Mouse (Mus musculus) left cerebral cortex, adult 18-20 months (tissue): Measurements from ENCODE around the gene Prr12. TPM values are rescaled to one million over a fixed set of nuclear protein-coding genes. Genes with fewer than 3 reads are reported as not detected.

Source experiments
- microRNA-seq, 2 experiments: library from miRNA; unstranded; fragments of <30 nt; microRNA quantifications; one replicate each; pipeline ENCODE4 v1.2.0; 2021
- total RNA-seq, 2 experiments: library from RNA; stranded (reverse); gene quantifications; 2 replicates each; pipeline ENCODE4 v1.2.3; 2021

Gene Prr12
- total RNA-seq, 2 experiments from 2014 or later: 63.3 to 67.5 TPM

Small RNA genes lying within 50 kb of the gene (microRNA-seq; reads per million reads assigned to microRNA genes)
- 1.7 to 2.1 reads per million in 2 experiments for gene Mir7054

Other genes with a start within 250 kb of the Prr12 start
- 10 to 100 TPM; 33.0 to 38.1 TPM for gene Nup62, start 236.8 kb downstream of the Prr12 start, total RNA-seq
- 1 to 10 TPM; 1.8 to 2.3 TPM for gene Il4i1, start 236.5 kb downstream of the Prr12 start, total RNA-seq
- 10 to 100 TPM; 21.2 to 27.8 TPM for gene Atf5, start 236.2 kb downstream of the Prr12 start, total RNA-seq
- 10 to 100 TPM; 67.9 to 70.1 TPM for gene Akt1s1, start 203.9 kb downstream of the Prr12 start, total RNA-seq
- gene Tbc1d17, start 203.8 kb downstream of the Prr12 start, total RNA-seq: 10 to 100 TPM; 70.4 to 89.3 TPM
- 10 to 100 TPM; 27.1 to 27.7 TPM for gene Pnkp, start 195.7 kb downstream of the Prr12 start, total RNA-seq
- gene Ptov1, start 183.1 kb downstream of the Prr12 start, total RNA-seq: 100 to 1,000 TPM; 280 to 295 TPM
- 10 to 100 TPM; 85.9 to 94.9 TPM for gene Med25, start 160.2 kb downstream of the Prr12 start, total RNA-seq
- 10 to 100 TPM; 22.2 to 24.2 TPM for gene Fuz, start 156.8 kb downstream of the Prr12 start, total RNA-seq
- 100 to 1,000 TPM; 328 to 355 TPM for gene Ap2a1, start 123.4 kb downstream of the Prr12 start, total RNA-seq
- gene Tsks, start 109.7 kb downstream of the Prr12 start, total RNA-seq: 1 to 10 TPM; 1.7 to 3.0 TPM
- gene Cpt1c, start 78.0 kb downstream of the Prr12 start, total RNA-seq: 10 to 100 TPM; 98.3 to 98.4 TPM
- gene Prmt1, start 66.3 kb downstream of the Prr12 start, total RNA-seq: 100 to 1,000 TPM; 174 to 178 TPM
- gene Irf3, start 55.2 kb downstream of the Prr12 start, total RNA-seq: 10 to 100 TPM; 35.2 to 41.9 TPM
- 1 to 10 TPM; 2.8 to 3.8 TPM for gene Bcl2l12, start 54.2 kb downstream of the Prr12 start, total RNA-seq
- 100 to 1,000 TPM; 159 to 163 TPM for gene Scaf1, start 36.5 kb downstream of the Prr12 start, total RNA-seq
- gene Rras, start 34.9 kb downstream of the Prr12 start, total RNA-seq: 10 to 100 TPM; 10.0 to 14.5 TPM
- gene Nosip, start 9.5 kb upstream of the Prr12 start, total RNA-seq: 10 to 100 TPM; 51.9 to 59.7 TPM
- 1 to 10 TPM; 6.2 to 9.2 TPM for gene Prrg2, start 9.8 kb upstream of the Prr12 start, total RNA-seq
- gene Rcn3, start 39.3 kb upstream of the Prr12 start, total RNA-seq: 1 to 10 TPM; 5.9 to 6.0 TPM
- gene Fcgrt, start 51.0 kb upstream of the Prr12 start, total RNA-seq: 10 to 100 TPM; 19.6 to 20.1 TPM
- gene Rps11, start 71.6 kb upstream of the Prr12 start, total RNA-seq: 100 to 1,000 TPM; 474 to 479 TPM
- 100 to 1,000 TPM; 712 to 811 TPM for gene Rpl13a, start 75.9 kb upstream of the Prr12 start, total RNA-seq
- not detected for gene Gm45713, start 83.3 kb upstream of the Prr12 start, total RNA-seq
- 1 to 10 TPM; 8.4 to 9.7 TPM for gene Flt3l, start 83.6 kb upstream of the Prr12 start, total RNA-seq
- gene Pih1d1, start 101.4 kb upstream of the Prr12 start, total RNA-seq: 10 to 100 TPM; 46.7 to 51.7 TPM
- 10 to 100 TPM; 12.7 to 15.1 TPM for gene Aldh16a1, start 101.7 kb upstream of the Prr12 start, total RNA-seq
- 1,000 to 10,000 TPM; 1,307 TPM for gene Slc17a7, start 111.1 kb upstream of the Prr12 start, total RNA-seq
- under 1 TPM; 0.26 to 0.40 TPM for gene Gfy, start 126.7 kb upstream of the Prr12 start, total RNA-seq
- not detected for gene Pth2, start 128.1 kb upstream of the Prr12 start, total RNA-seq
- gene Ccdc155, start 152.0 kb upstream of the Prr12 start, total RNA-seq: 1 to 10 TPM; 4.9 to 9.7 TPM
- gene Dkkl1, start 159.3 kb upstream of the Prr12 start, total RNA-seq: 10 to 100 TPM; 33.6 to 38.3 TPM
- gene Tead2, start 162.9 kb upstream of the Prr12 start, total RNA-seq: 1 to 10 TPM; 2.1 to 4.3 TPM
- gene Cd37, start 186.2 kb upstream of the Prr12 start, total RNA-seq: 1 to 10 TPM; 4.8 to 5.3 TPM
- gene Slc6a16, start 188.2 kb upstream of the Prr12 start, total RNA-seq: 1 to 10 TPM; 1.7 to 1.9 TPM
- not detected for gene Slc6a21, start 224.6 kb upstream of the Prr12 start, total RNA-seq